Mouse (Mus musculus) lung, postnatal 25 days (tissue): ENCODE data around the gene Slc5a1.
A peak's percentile ranks its signal among the peaks of the same experiment; 100 is the strongest.

Experiments
- DNase-seq: peaks from one replicate; pipeline ENCODE4 v3.0.0; 2022; ENCODE audit warnings: low spot score

The Slc5a1 gene

GRCm38 (mm10) chr5:33104025-33104481 lies at the start of gene Slc5a1:
Slc5a1 (plus strand) TSS chr5:33104219.
- DNase-seq = peak; percentile 12

- DNase-seq = no peak
Observed at GRCm38 (mm10) chr5:33056126-33056765, 47.8 kb upstream of the Slc5a1 start.

- DNase-seq = no peak
Observed at GRCm38 (mm10) chr5:33070071-33070470, 33.9 kb upstream of the Slc5a1 start.

- no peak for DNase-seq
Observed at GRCm38 (mm10) chr5:33076490-33077191, 27.4 kb upstream of the Slc5a1 start.

- DNase-seq = no peak
Observed at GRCm38 (mm10) chr5:33082896-33083295, 21.1 kb upstream of the Slc5a1 start.

- DNase-seq = no peak
Observed at GRCm38 (mm10) chr5:33084599-33084998, 19.4 kb upstream of the Slc5a1 start.

- DNase-seq = no peak
Observed at GRCm38 (mm10) chr5:33091342-33091741, 12.7 kb upstream of the Slc5a1 start.

GRCm38 (mm10) chr5:33095315-33095714 lies 8.7 kb upstream of the Slc5a1 start:
- no peak for DNase-seq

- no peak for DNase-seq
Observed at GRCm38 (mm10) chr5:33102369-33103055, 1.5 kb upstream of the Slc5a1 start.

GRCm38 (mm10) chr5:33104876-33105275 lies 857 bp downstream of the Slc5a1 start:
- no peak for DNase-seq

- DNase-seq = peak; percentile 18
Observed at GRCm38 (mm10) chr5:33105660-33106059, 1.6 kb downstream of the Slc5a1 start.

- DNase-seq = no peak
Observed at GRCm38 (mm10) chr5:33107056-33107455, 3.0 kb downstream of the Slc5a1 start.

GRCm38 (mm10) chr5:33107778-33108405 lies 3.9 kb downstream of the Slc5a1 start:
- DNase-seq = no peak

- DNase-seq = peak; percentile 79
Observed at GRCm38 (mm10) chr5:33121871-33122315, 17.9 kb downstream of the Slc5a1 start.

GRCm38 (mm10) chr5:33123658-33124057 lies 19.6 kb downstream of the Slc5a1 start:
- DNase-seq = no peak

- no peak for DNase-seq
Observed at GRCm38 (mm10) chr5:33125318-33125717, 21.3 kb downstream of the Slc5a1 start.

- no peak for DNase-seq
Observed at GRCm38 (mm10) chr5:33134132-33134531, 30.1 kb downstream of the Slc5a1 start.

- DNase-seq = no peak
Observed at GRCm38 (mm10) chr5:33135611-33136010, 31.6 kb downstream of the Slc5a1 start.

- DNase-seq = peak; percentile 68
Observed at GRCm38 (mm10) chr5:33142790-33143455, 38.9 kb downstream of the Slc5a1 start.

GRCm38 (mm10) chr5:33144025-33144424 lies 40.0 kb downstream of the Slc5a1 start:
- DNase-seq = peak; percentile 5

GRCm38 (mm10) chr5:33146837-33147236 lies 42.8 kb downstream of the Slc5a1 start:
- DNase-seq = no peak

GRCm38 (mm10) chr5:33147691-33148090 lies 43.7 kb downstream of the Slc5a1 start:
- peak; percentile 23 for DNase-seq
